Mouse (Mus musculus): ENCODE data around the gene Nsd2.
"Not testable (repeated sequence)": the region's sequence is repeated elsewhere in the genome, so short reads cannot be mapped to it uniquely, and the experiment has no call there.

The Nsd2 gene

DNA sequence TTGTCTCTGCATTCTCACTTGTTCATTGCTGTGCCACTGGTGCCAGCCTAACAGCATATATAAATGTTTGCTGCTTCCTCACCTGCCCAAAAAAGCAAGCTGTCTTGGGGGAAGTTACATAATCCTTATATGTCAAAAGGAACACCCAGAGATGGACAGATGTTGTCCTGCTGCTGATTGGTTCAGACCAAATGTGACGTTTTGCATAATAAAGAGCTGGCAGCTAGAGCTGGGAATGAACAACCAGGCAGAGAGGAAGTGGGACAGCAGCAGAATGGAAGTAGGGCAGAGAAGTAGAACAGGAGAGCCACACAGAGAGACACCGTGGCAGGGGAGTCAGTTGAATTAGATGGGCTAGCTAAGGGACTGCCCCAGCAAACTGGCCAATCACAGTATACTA, 111.9 kb downstream of the Nsd2 start:
- no peak for DNase-seq (ENCODE audit: low spot score)

GRCm38 (mm10) chr5:33934081-33934480, 113.6 kb downstream of the Nsd2 start:
- no peak for DNase-seq (ENCODE audit: low spot score)

DNA sequence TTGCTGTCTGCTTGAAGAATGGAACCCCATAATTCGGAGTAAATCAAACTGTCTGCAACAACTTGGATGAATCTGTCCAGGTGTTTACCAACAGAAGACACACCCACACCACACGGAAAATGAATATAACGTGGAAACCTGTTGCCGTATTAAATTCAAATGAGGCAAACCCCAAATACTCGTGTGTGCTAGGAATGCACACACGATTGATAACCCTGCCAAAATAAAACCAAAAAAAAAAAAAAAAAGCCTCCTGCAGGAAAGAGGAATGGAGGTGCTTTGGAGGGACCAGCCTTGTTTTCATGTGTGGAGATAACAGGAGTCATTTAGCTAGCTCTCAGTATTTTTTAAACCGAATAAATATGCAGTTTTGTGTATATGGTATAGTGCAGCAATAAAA, 114.4 kb downstream of the Nsd2 start:
- DNase-seq (ENCODE audit: low spot score) = no peak

DNA sequence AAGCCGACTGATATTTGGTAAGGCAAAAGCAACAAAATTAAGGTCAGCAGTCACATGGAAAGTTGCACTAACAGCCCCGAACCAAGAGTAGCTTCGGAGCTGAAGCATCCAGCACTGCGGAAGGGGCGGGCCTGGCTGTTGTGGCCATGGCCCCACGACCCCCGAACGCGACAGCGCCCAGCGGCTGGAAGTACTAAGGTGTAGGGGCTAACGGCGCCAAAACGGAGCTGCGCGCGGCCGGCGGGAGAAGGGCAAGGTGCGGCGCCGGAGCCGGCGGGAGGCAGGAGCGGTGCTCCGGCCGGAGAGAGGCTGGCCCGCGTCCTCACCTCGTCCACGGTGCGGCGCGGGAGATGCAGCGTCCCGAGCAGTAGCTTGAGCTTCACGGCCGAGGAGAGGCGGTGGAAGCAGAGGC, 115.2 kb downstream of the Nsd2 start:
- no peak for DNase-seq (ENCODE audit: low spot score)

GRCm38 (mm10) chr5:33936120-33936707, 115.7 kb downstream of the Nsd2 start, which contains the start of gene Nelfa:
TSS of gene Nelfa (minus strand) at chr5:33936413.
- DNase-seq (ENCODE audit: low spot score) = peak; percentile 97

GRCm38 (mm10) chr5:33937230-33937629, 116.7 kb downstream of the Nsd2 start:
- DNase-seq (ENCODE audit: low spot score) = no peak

DNA sequence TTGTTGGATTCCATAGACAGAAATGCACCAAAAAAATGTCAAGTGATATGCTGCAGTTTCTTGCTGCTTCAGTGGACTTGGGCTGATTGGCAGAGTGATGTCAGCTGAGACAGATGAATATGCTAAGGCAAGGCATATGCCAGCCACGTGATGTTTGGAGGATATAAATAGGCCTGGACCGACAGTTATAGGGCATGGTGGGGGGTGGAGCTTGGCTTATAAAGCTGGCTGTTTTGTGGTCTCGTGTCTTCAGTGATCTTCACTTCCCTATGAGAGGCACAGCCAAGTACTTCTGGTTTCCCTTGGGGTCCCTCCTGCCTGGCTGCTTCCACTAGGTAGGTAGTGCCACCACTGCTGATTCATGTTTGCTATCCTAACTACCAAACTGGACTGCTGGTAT, 117.9 kb downstream of the Nsd2 start:
- no peak for DNase-seq (ENCODE audit: low spot score)

DNA sequence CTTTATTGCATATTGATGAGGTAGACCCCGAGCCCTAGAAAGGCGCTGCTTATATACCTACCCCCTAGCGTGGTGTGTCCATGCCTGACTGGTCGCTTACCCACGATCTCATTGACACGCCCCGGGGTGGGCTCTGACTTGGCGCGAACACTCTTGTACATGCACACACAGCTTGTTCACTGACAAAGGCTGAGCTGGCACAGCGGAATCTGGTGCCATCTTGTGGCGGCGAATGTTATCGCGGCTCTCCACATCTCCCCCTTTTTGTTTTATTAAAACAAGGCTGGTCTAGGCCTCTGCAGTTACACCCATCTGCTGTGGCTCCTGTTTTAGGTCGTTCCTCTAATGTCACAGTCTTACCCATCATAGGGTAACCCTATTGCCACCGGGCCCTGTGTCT, 126.5 kb downstream of the Nsd2 start:
- DNase-seq (ENCODE audit: low spot score) = not testable (repeated sequence)
